Mouse (Mus musculus) liver, embryonic 12.5 days (tissue): ENCODE results near the gene Fxyd1. TPM values are rescaled to one million over a fixed set of nuclear protein-coding genes. Genes with fewer than 3 reads are reported as not detected.
A peak's percentile ranks its signal among the peaks of the same experiment; 100 is the strongest.

Experiments used
- ATAC-seq: fragments of 200-750 bp; cut with Nextera tagmentation; 2 replicates; pipeline ENCODE4 v1.8.0; 2017; ENCODE audit warnings: moderate number of reproducible peaks, mild to moderate bottlenecking, moderate library complexity
- H3K27ac ChIP-seq: fragments of 300-500 bp; sonication (generic); 2 replicates; pipeline ENCODE4 v1.5.1; 2016; ENCODE audit warnings: mild to moderate bottlenecking
- H3K27me3 ChIP-seq: fragments of 300-500 bp; sonication (generic); replicated peaks from 2 replicates; pipeline ENCODE4 v1.6.1; 2016; ENCODE audit warnings: mild to moderate bottlenecking, moderate library complexity
- H3K36me3 ChIP-seq: fragments of 300-500 bp; sonication (generic); 2 replicates; pipeline ENCODE4 v1.6.1; 2016; ENCODE audit warnings: mild to moderate bottlenecking, moderate library complexity
- H3K4me1 ChIP-seq: fragments of 300-500 bp; sonication (generic); 2 replicates; pipeline ENCODE4 v1.6.1; 2016
- H3K4me2 ChIP-seq: fragments of 300-500 bp; sonication (generic); 2 replicates; pipeline ENCODE4 v1.6.1; 2016; ENCODE audit warnings: mild to moderate bottlenecking, moderate library complexity
- H3K4me3 ChIP-seq: fragments of 300-500 bp; sonication (generic); 2 replicates; pipeline ENCODE4 v1.5.1; 2016; ENCODE audit warnings: mild to moderate bottlenecking, moderate library complexity
- H3K9ac ChIP-seq: fragments of 300-500 bp; sonication (generic); 2 replicates; pipeline ENCODE4 v1.6.1; 2016; ENCODE audit warnings: mild to moderate bottlenecking, moderate library complexity
- H3K9me3 ChIP-seq: fragments of 300-500 bp; sonication (generic); replicated peaks from 2 replicates; pipeline ENCODE4 v1.6.1; 2016; ENCODE audit warnings: mild to moderate bottlenecking, moderate library complexity
- WGBS: fragments of 180-500 bp; shearing (Covaris S2); methylation state at CpG from one replicate; pipeline ENCODE4 v1.1.7; 2016; ENCODE audit not compliant: insufficient replicate concordance; 5-methylcytosine and 5-hydroxymethylcytosine counted together
- polyA plus RNA-seq: library from polyadenylated mRNA; unstranded; fragments of >200 nt; fragmentation: Nextera tagmentation; extraction: Ambion mirVana; gene quantifications from 2 replicates; pipeline ENCODE4 v1.2.1, GENCODE M21; 2016

Fxyd1 gene
- 28.2 and 28.3 TPM in 2 replicates for polyA plus RNA-seq

GRCm38 (mm10) chr7:31057071-31057470 lies at the start of gene Fxyd1:
Gene Fxyd1 (minus strand): TSS chr7:31057199.
- peaks cover 27% of the 10 kb centered on the region for H3K27me3 ChIP-seq
- H3K9me3 ChIP-seq: no peaks in the 10 kb centered on the region
- no peaks in the 10 kb centered on the region for H3K36me3 ChIP-seq
- peaks cover 34% of the 10 kb centered on the region for H3K4me1 ChIP-seq
- ATAC-seq: peak; percentile 17; the same call in 1 of the 2 replicates
- no peak within 1 kb of the TSS for H3K9ac ChIP-seq
- H3K27ac ChIP-seq: peak within 1 kb of the TSS; percentile 66; the same call in 1 of the 2 replicates
- no peak within 1 kb of the TSS for H3K4me3 ChIP-seq
- WGBS: 45% methylated on average over 2 of the region's 2 CpGs
- H3K4me2 ChIP-seq: no peak within 1 kb of the TSS

- peaks cover 4% of the 10 kb centered on the region for H3K4me1 ChIP-seq
- no peaks in the 10 kb centered on the region for H3K9me3 ChIP-seq
- no peaks in the 10 kb centered on the region for H3K36me3 ChIP-seq
- peaks cover 20% of the 10 kb centered on the region; the same call in 1 of the 2 replicates for H3K27me3 ChIP-seq
- 53% methylated on average over 3 of the region's 3 CpGs for WGBS
- no peak for ATAC-seq
- H3K27ac ChIP-seq: no peak overlapping the region
- H3K9ac ChIP-seq: no peak overlapping the region
- H3K4me2 ChIP-seq: no peak overlapping the region
- H3K4me3 ChIP-seq: no peak overlapping the region
Measured at GRCm38 (mm10) chr7:31106166-31106565, 49.2 kb upstream of the Fxyd1 start.

GRCm38 (mm10) chr7:31105061-31105768 lies 48.2 kb upstream of the Fxyd1 start:
- no peaks in the 10 kb centered on the region for H3K4me1 ChIP-seq
- H3K9me3 ChIP-seq: no peaks in the 10 kb centered on the region
- WGBS: 37% methylated on average over 15 of the region's 15 CpGs
- no peak overlapping the region for H3K27ac ChIP-seq
- no peak overlapping the region for H3K9ac ChIP-seq
- H3K4me2 ChIP-seq: no peak overlapping the region
- H3K36me3 ChIP-seq: no peaks in the 10 kb centered on the region
- ATAC-seq: no peak
- H3K27me3 ChIP-seq: peaks cover 20% of the 10 kb centered on the region; the same call in 1 of the 2 replicates
- H3K4me3 ChIP-seq: no peak overlapping the region

GRCm38 (mm10) chr7:31100786-31101185 lies 43.8 kb upstream of the Fxyd1 start:
- Histone ChIP-seq H3K9me3 (no peaks in the 10 kb centered on the region), H3K27ac (no peak overlapping the region), H3K4me2 (no peak overlapping the region), H3K4me3 (no peak overlapping the region), H3K4me1 (0 out of 2 replicates have a peak, but pooled peaks cover 6% of the 10 kb centered on the region), H3K27me3 (peaks cover 20% of the 10 kb centered on the region; the same call in 1 of the 2 replicates), H3K9ac (no peak overlapping the region), H3K36me3 (no peaks in the 10 kb centered on the region)
- WGBS: 59% methylated on average over 14 of the region's 14 CpGs
- no peak for ATAC-seq

- Histone ChIP-seq H3K27ac (no peak overlapping the region), H3K4me1 (0 out of 2 replicates have a peak, but pooled peaks cover 6% of the 10 kb centered on the region), H3K27me3 (peaks cover 19% of the 10 kb centered on the region; the same call in 1 of the 2 replicates), H3K9ac (no peak overlapping the region), H3K36me3 (no peaks in the 10 kb centered on the region), H3K4me3 (no peak overlapping the region), H3K9me3 (no peaks in the 10 kb centered on the region), H3K4me2 (no peak overlapping the region)
- WGBS: 70% methylated on average over 6 of the region's 6 CpGs
- ATAC-seq: no peak
Measured at GRCm38 (mm10) chr7:31099612-31099982, 42.6 kb upstream of the Fxyd1 start.

GRCm38 (mm10) chr7:31098697-31099611 lies 42.0 kb upstream of the Fxyd1 start:
- no peak overlapping the region for H3K27ac ChIP-seq
- 0 out of 2 replicates have a peak, but pooled peaks cover 6% of the 10 kb centered on the region for H3K4me1 ChIP-seq
- H3K9ac ChIP-seq: no peak overlapping the region
- H3K4me3 ChIP-seq: no peak overlapping the region
- no peaks in the 10 kb centered on the region for H3K36me3 ChIP-seq
- WGBS: 65% methylated on average over 22 of the region's 22 CpGs
- H3K4me2 ChIP-seq: 0 out of 2 replicates have a peak overlapping the region, but pooled peaks have one; percentile 54
- H3K9me3 ChIP-seq: no peaks in the 10 kb centered on the region
- peaks cover 15% of the 10 kb centered on the region; the same call in 1 of the 2 replicates for H3K27me3 ChIP-seq
- ATAC-seq: no peak; the same call in 1 of the 2 replicates

GRCm38 (mm10) chr7:31097583-31098248 lies 40.7 kb upstream of the Fxyd1 start:
- Histone ChIP-seq H3K27me3 (peaks cover 13% of the 10 kb centered on the region; the same call in 1 of the 2 replicates), H3K9me3 (no peaks in the 10 kb centered on the region), H3K4me1 (0 out of 2 replicates have a peak, but pooled peaks cover 6% of the 10 kb centered on the region), H3K4me2 (peak overlapping the region; percentile 54), H3K9ac (no peak overlapping the region), H3K36me3 (no peaks in the 10 kb centered on the region), H3K4me3 (peak overlapping the region; percentile 25), H3K27ac (no peak overlapping the region)
- ATAC-seq: peak; percentile 79
- WGBS: 12% methylated on average over 11 of the region's 20 CpGs

- Histone ChIP-seq H3K4me3 (no peak overlapping the region), H3K9me3 (no peaks in the 10 kb centered on the region), H3K9ac (no peak overlapping the region), H3K4me1 (0 out of 2 replicates have a peak, but pooled peaks cover 6% of the 10 kb centered on the region), H3K36me3 (no peaks in the 10 kb centered on the region), H3K27ac (no peak overlapping the region), H3K4me2 (no peak overlapping the region), H3K27me3 (peaks cover 9% of the 10 kb centered on the region; the same call in 1 of the 2 replicates)
- 61% methylated on average over 9 of the region's 9 CpGs for WGBS
- no peak for ATAC-seq
Measured at GRCm38 (mm10) chr7:31096892-31097564, 40.0 kb upstream of the Fxyd1 start.

GRCm38 (mm10) chr7:31094774-31095501 lies 37.9 kb upstream of the Fxyd1 start:
- Histone ChIP-seq H3K9ac (no peak overlapping the region), H3K4me1 (0 out of 2 replicates have a peak, but pooled peaks cover 6% of the 10 kb centered on the region), H3K4me3 (no peak overlapping the region), H3K4me2 (no peak overlapping the region), H3K9me3 (no peaks in the 10 kb centered on the region), H3K36me3 (no peaks in the 10 kb centered on the region), H3K27me3 (peaks cover 9% of the 10 kb centered on the region; the same call in 1 of the 2 replicates), H3K27ac (no peak overlapping the region)
- ATAC-seq: no peak
- 10% methylated on average over 12 of the region's 12 CpGs for WGBS

GRCm38 (mm10) chr7:31089721-31090120 lies 32.7 kb upstream of the Fxyd1 start:
- Histone ChIP-seq H3K9me3 (no peaks in the 10 kb centered on the region), H3K27me3 (peaks cover 9% of the 10 kb centered on the region; the same call in 1 of the 2 replicates), H3K4me3 (no peak overlapping the region), H3K9ac (no peak overlapping the region), H3K4me2 (no peak overlapping the region), H3K4me1 (no peaks in the 10 kb centered on the region), H3K36me3 (no peaks in the 10 kb centered on the region), H3K27ac (no peak overlapping the region)
- no peak for ATAC-seq
- WGBS: 19% methylated on average over 2 of the region's 2 CpGs
